Mouse (Mus musculus) fat pad, adult 2 months (tissue): Measurements from ENCODE around the gene Mctp1.
"Not testable (repeated sequence)": the region's sequence is repeated elsewhere in the genome, so short reads cannot be mapped to it uniquely, and the experiment has no call there.

Experiments
- DNase-seq: peaks from one replicate; pipeline ENCODE4 v3.0.0-alpha.2; 2011; ENCODE audit warnings: low read depth, low spot score; ENCODE audit errors: extremely low read depth

The Mctp1 gene

DNA sequence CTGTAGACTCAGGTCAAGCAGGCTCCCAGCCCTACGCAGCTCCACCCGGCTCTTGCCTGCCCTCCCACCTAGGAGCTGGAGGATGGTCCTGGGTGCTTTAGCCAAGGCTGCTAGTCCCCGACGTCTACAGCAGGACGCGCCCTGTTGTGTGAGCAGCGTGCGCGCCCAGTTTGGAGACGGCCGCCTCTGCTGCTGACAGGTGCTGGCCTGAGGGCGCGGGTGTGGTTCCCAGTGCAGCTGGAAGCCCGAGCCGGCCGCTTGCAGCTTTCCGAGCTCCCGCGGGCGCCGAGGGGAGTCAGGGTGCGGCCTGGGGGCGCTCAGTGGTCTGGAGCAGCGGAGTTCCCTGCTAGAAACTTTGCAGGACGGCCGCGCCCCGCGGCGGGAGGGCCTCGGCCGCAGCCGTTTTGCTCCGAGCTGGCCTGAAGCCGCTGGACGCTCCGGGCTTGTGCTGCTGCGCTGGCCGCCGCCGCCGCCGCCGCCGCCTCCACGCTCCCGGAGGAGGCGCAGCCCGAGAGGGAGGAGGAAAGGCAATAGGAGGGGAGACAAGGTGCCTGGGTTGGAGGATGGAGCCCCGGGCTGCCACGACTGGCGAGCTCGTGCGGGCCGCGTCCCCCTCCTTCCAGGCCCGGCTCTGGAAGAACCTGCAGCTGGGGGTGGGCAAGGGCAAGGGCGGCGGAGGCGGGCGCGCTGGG, at the start of gene Mctp1:
Gene Mctp1, plus strand, starts transcription at position 564 of the 692 bp plus-strand sequence.
- DNase-seq: no peak

DNA sequence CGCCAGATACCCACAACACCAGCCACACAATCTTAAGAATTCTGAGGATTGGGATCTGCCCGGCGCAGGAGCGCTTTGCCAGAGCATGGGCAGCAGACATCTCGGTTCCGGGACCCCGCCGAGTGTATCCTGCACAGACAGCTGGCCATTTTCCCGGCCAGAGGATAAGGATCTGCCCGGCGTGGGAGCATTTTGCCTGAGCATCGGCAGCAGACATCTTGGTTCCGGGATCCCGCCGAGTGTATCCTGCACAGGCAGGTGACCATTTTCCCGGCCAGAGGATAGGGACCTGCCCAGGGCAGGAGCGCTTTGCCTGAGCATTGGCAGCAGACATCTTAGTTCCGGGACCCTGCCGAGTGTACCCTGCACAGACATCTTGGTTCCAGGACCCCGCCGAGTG, 38.4 kb upstream of the Mctp1 start:
- not testable (repeated sequence) for DNase-seq

GRCm38 (mm10) chr13:76358720-76359119, 25.6 kb upstream of the Mctp1 start:
- no peak for DNase-seq

- no peak for DNase-seq
Measured at GRCm38 (mm10) chr13:76384664-76385435, 515 bp downstream of the Mctp1 start.

DNA sequence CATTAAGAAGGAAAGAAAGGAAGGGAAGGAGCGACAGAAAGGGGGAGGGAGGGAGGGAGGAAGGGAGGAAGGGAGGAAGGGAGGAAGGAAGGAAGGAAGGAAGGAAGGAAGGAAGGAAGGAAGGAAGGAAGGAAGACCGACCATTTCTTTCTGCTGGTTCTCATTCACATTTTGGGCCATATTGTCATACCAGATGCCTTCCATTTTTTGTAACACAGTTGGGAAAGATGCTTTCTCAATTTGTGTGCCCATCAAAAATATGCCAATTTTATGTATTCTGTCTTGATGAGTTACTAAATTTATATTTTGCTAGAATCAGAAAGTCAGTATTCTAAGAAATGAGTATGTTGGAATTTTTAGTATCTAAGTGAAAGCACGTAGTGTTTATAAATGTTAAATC, 4.3 kb downstream of the Mctp1 start:
- DNase-seq: no peak

GRCm38 (mm10) chr13:76391920-76392319, 7.6 kb downstream of the Mctp1 start:
- DNase-seq: no peak

- DNase-seq: no peak
Measured at GRCm38 (mm10) chr13:76393106-76393505, 8.8 kb downstream of the Mctp1 start.

DNA sequence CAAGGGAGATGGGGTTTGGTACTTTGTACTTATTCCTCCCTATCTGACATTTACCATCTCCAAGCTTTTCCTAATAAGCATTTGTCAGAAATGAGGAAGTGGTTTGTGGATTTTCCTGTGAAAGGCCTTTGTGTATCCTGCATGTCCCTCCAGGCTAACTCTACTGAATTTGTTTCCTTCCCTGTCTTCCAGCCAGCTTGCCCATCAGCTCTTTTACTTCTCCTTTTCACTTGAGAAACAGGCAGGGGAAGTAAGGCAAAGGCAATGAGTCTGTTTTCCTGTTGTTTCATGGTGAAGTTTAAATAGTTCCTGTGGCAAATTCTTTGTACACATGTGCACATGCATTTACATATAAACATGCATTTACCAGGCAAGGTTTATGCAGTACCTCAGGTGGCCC, 11.6 kb downstream of the Mctp1 start:
- no peak for DNase-seq

DNA sequence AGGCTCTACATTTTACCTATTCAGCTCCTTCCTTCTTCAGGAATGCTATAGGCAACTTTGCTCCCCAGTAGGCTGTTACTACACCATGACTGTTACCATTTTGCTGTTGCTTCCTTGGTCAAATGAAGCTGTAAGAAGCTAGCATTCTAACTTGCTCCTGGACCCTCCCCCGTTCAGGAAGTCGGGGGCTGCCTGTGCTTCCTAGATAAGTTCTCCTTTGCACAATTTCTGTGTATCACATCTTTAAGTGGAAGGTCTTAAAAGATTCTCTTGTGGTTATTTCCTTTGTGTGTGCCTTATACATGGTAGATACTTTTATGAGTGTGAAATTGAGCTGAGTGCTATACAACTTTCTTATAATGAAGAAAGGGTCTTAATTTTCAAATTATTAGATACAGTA, 25.0 kb downstream of the Mctp1 start:
- DNase-seq: no peak

DNA sequence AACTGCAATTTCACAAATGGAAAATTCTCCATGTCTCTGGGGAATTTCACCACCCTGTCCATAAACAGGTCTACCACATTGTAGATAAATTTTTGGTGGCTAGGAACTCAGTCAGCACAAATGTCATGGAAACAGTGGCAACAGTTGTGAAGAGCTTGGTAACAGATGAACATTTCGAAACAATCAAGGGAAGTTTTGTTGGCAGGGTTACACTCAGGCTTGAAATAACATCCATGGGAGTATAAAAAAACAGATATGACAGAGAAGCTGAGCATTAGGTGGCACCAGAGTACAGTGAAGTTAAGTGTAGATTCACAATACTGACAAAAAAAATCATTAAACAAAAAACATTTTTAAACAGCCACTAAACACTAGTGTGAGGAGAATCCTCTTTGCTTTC, 26.3 kb downstream of the Mctp1 start:
- DNase-seq: no peak

- no peak for DNase-seq
Measured at GRCm38 (mm10) chr13:76415346-76415745, 31.0 kb downstream of the Mctp1 start.

DNA sequence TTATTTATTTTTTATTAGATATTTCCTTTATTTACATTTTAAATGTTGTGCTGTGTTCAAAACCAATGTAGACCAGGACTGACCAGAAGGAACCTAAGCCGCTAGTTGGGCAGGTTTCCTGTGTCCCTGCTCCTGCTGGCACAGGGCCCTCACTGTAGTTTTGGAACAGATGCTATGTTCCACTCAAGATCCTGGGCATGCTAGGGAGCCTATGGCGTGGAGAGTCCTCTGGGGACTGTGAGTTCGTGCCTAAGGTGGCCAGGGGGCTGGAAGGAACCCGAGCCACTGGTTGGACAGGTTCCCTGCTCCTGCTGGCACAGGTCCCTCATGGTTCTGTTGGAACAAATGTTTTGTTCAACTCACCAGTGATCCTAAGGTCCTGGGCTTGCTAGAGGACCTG, 35.8 kb downstream of the Mctp1 start:
- no peak for DNase-seq

- no peak for DNase-seq
Measured at GRCm38 (mm10) chr13:76421075-76421474, 36.7 kb downstream of the Mctp1 start.

DNA sequence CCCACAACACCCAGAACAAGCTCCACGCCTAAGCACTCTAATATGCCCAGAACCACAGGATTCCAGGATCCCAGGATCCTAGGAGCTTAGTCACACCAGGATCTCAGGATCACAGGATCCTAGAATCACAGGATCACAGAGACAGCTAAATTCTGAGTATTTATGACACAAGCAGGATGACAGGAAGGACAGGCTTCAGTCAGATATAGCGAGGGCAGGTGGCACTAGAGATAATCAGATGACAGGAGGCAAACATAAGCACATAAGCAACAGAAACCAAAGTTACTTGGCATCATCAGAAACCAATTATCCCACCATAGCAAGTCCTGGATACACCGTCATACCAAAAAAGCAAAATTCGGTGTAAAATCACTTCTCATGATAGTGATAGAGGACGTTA, 37.8 kb downstream of the Mctp1 start:
- no peak for DNase-seq

DNA sequence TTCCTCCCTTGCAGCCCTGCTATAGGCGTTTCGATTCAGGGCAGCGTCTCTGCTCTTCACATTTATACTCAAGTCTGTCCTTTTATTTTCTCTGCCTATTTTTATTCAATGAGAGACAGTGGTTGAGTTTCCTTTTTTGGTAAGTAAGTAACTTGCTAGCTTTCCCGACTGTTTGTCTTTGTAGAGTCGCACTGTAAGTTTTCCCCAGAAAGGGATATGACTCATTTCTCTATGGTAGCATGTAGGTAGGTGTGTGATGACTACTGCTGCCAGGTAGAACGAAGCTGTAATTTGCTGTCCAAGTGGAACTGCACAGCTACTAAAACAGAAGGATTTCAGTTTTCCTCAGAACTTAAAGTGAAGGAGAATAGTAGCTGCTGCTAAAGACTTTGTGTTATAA, 45.1 kb downstream of the Mctp1 start:
- no peak for DNase-seq

DNA sequence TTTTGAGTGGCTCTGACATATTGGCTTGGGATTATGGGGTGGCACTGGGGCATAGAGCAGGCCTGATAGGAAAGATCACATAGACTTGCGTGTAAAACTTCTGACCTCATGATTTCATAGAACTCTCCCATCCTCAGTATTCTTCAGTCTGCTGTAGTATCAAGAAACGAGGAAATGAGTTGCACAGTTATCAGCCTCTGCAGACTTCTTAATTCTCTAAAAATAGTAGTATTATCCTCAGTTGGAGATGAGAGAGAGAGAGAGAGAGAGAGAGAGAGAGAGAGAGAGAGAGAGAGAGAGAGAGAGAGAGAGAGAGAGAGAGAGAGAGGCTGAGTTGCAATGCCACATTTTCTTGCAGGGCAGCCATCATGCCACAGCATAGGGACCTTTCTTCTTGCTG, 45.6 kb downstream of the Mctp1 start:
- DNase-seq: no peak

- no peak for DNase-seq
Measured at GRCm38 (mm10) chr13:76431946-76432345, 47.6 kb downstream of the Mctp1 start.

DNA sequence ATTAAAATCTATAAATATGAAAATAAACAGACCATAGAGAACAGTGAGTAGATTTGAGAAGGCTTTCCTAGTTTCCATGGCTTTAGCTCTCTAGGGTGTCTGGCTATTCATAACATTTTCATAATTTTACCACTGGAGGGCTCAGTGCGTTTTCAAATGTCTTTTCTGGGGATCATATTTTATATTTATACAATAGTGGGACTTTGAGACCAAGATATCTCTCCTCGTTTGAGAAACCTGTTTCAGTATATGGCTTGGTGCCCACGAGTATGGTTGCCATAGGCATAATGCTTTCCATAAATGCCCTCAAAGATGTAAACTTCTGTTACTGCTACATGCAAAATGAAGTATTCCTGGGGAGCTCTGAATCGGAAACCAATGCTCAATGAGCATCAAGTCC, 49.1 kb downstream of the Mctp1 start:
- DNase-seq: no peak

GRCm38 (mm10) chr13:76436426-76436825, 52.1 kb downstream of the Mctp1 start:
- DNase-seq: no peak

GRCm38 (mm10) chr13:76438765-76439164, 54.4 kb downstream of the Mctp1 start:
- DNase-seq: no peak

DNA sequence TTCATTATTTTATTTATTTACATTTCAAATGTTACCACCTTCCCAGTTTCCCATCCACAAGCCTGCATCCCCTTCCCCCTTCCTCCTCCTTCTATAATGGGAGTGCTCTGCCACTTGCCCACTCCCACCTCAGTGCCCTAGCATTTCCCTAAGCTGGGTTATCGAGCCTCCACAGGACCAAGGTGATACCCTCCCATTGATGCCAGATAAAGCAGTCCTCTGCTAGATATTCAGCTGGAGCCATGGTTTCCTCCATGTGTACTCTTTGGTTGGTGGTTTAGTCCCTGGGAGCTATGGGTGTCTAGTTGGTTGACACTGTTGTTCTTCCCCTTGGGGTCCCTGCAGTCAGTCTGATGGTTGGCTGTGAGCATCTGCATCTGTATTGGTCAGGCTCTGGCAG, 61.7 kb downstream of the Mctp1 start:
- DNase-seq: no peak

DNA sequence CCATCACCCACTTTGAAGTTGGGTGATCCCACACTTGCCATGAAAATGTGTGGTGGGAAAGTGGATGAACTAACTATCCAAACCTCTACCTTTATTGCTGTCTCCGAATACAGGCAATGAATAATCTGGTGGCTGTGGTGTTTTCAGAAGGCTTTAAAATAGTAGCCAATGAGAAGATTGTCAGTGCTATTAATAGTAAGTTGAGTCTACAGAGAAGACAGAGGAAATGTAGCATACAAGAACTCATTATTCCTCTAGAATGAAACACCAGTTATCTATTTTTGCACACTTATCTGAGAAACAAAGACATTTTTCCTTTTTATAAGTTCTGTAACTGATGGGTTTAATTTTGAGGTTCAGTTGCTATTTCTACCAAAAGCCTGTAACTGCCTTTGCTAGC, 63.2 kb downstream of the Mctp1 start:
- no peak for DNase-seq

DNA sequence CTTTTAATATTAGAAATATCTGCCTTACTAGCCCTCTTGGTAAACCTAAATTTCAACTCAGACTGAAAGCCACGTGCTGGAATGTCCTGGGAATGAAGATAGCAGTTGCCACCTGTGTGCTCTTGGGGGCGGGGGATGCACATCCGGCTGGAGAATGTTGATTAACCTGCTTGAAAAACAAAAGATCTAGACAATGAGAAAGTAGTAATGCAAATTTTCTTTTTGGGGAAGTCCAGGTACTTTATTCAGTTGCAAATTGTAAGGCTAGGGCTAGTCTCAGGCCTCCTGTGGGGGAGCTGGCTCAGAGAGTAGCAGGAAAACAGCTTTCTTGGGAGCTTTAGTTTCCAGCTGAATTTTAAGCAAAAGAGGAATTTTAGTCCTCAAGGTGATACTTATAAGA, 67.2 kb downstream of the Mctp1 start:
- not testable (repeated sequence) for DNase-seq
